Comparison of ENCODE assay signal across 16 mouse cellular contexts in the genomic region with DNA sequence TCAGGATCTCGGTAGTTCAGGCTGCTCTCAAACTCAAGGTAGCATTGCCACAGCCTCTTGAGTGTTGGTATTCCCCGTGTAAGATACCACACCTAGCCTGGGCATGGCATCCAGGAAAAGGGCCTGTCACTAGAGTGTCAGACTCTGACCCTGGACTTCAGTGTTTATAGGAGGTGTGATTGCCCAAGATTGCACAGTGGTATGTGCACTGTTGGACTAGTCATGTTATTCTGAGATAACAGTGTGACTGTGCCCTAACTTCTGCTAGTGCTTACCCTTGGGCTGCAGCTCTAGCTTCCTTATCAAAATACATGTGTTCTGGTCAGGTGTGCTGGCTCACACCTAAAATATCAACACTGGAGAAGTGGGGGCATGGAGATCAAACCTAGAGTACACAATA. TPM values are rescaled to one million over a fixed set of nuclear protein-coding genes. Genes with fewer than 3 reads are reported as not detected.
DNase-seq lines count a peak whose midpoint lies in the region; ATAC-seq and TF ChIP-seq lines count a peak whose summit lies in the region.
"Had no signal": no experiment of that assay in that cellular context is flagged by ENCODE, and none has a peak within 500 bp of the region (broad histone marks: within the 10 kb centered on the region; RNA-seq: fewer than 3 reads in every experiment).

No protein-coding gene starts in this region.

- WGBS in forebrain, embryonic 11.5 days: 90% methylated on average over 2 of the region's 2 CpGs
- WGBS in forebrain, embryonic 12.5 days: 95% methylated on average over 2 of the region's 2 CpGs
- WGBS in lung, postnatal 0 days: 46% methylated on average over 2 of the region's 2 CpGs
- WGBS in lung, adult 2 months: 60% methylated on average over 2 of the region's 2 CpGs
- WGBS in liver, postnatal 0 days (ENCODE audit: insufficient replicate concordance): 55% methylated on average over 2 of the region's 2 CpGs
- WGBS in hindbrain, embryonic 10.5 days: 97% methylated on average over 2 of the region's 2 CpGs

- no peaks in the 10 kb centered on the region; the same call in 1 of the 2 replicates for H3K4me1 ChIP-seq in forebrain, embryonic 11.5 days (replicated peaks; ENCODE audit: control insufficient read depth, insufficient read depth, low read length)
- H3K4me1 ChIP-seq in forebrain, embryonic 12.5 days: peaks cover 18% of the 10 kb centered on the region
- peaks cover 11% of the 10 kb centered on the region; the same call in 1 of the 2 replicates for H3K4me1 ChIP-seq in lung, postnatal 0 days (ENCODE audit: insufficient read depth, low read depth, low read length)
- H3K4me1 ChIP-seq in lung, adult 2 months (ENCODE audit: control insufficient read depth, insufficient read depth, low read length): peaks cover 24% of the 10 kb centered on the region
- peaks cover 20% of the 10 kb centered on the region for H3K4me1 ChIP-seq in liver, postnatal 0 days (ENCODE audit: insufficient read depth)
- H3K4me1 ChIP-seq in hindbrain, embryonic 10.5 days (replicated peaks): peaks cover 23% of the 10 kb centered on the region

- TF ChIP-seq EP300 in lung, postnatal 0 days (IDR thresholded peaks at IDR 0.05): peak; percentile 80
- TF ChIP-seq EP300 in liver, postnatal 0 days (IDR thresholded peaks at IDR 0.05; ENCODE audit: low read depth): no peak

- TF ChIP-seq CTCF in lung, postnatal 0 days (IDR thresholded peaks at IDR 0.05): no peak
- no peak for TF ChIP-seq CTCF in lung, adult 2 months (IDR thresholded peaks at IDR 0.05; ENCODE audit: insufficient read depth, low read length)
- no peak for TF ChIP-seq CTCF in liver, postnatal 0 days (IDR thresholded peaks at IDR 0.05; ENCODE audit: low read depth)

- intact Hi-C loops in left cerebral cortex, postnatal 36 days (cut with DNase I): no loop called here

- no peaks in the 10 kb centered on the region for H3K27me3 ChIP-seq in forebrain, embryonic 11.5 days (ENCODE audit: control insufficient read depth, insufficient read depth, low read length)
- H3K27me3 ChIP-seq in forebrain, embryonic 12.5 days: no peaks in the 10 kb centered on the region
- no peaks in the 10 kb centered on the region for H3K27me3 ChIP-seq in lung, postnatal 0 days (replicated peaks; ENCODE audit: insufficient read depth, low read length)
- H3K27me3 ChIP-seq in liver, postnatal 0 days (ENCODE audit: insufficient read depth, low read length): no peaks in the 10 kb centered on the region
- H3K27me3 ChIP-seq in hindbrain, embryonic 10.5 days (ENCODE audit: insufficient read depth, poor library complexity, severe bottlenecking): no peaks in the 10 kb centered on the region
- H3K27me3 ChIP-seq: hindbrain, embryonic 12.5 days; midbrain, embryonic 12.5 days had no signal

- TF ChIP-seq POLR2A in lung, adult 2 months (IDR thresholded peaks at IDR 0.05; ENCODE audit: borderline replicate concordance, extremely low read depth, low read depth, low read length): no peak

- H3K4me3 ChIP-seq in forebrain, embryonic 11.5 days (ENCODE audit: low read depth, low read length): no peak overlapping the region
- H3K4me3 ChIP-seq in forebrain, embryonic 12.5 days (replicated peaks): no peak overlapping the region
- H3K4me3 ChIP-seq in lung, postnatal 0 days (ENCODE audit: low read depth, low read length): no peak overlapping the region
- H3K4me3 ChIP-seq in lung, adult 2 months (replicated peaks; ENCODE audit: extremely low read depth, low read depth, low read length): no peak overlapping the region
- no peak overlapping the region for H3K4me3 ChIP-seq in liver, postnatal 0 days (ENCODE audit: low read depth, low read length)
- H3K4me3 ChIP-seq in hindbrain, embryonic 10.5 days: no peak overlapping the region
- H3K4me3 ChIP-seq: hindbrain, embryonic 12.5 days; left cerebral cortex, adult 2 months; midbrain, embryonic 12.5 days had no signal

- no peaks in the 10 kb centered on the region for H3K9me3 ChIP-seq in forebrain, embryonic 11.5 days (ENCODE audit: control insufficient read depth, low read length)
- H3K9me3 ChIP-seq in forebrain, embryonic 12.5 days: 0 out of 2 replicates have a peak, but pooled peaks cover 3% of the 10 kb centered on the region
- no peaks in the 10 kb centered on the region for H3K9me3 ChIP-seq in lung, postnatal 0 days (ENCODE audit: low read length)
- no peaks in the 10 kb centered on the region for H3K9me3 ChIP-seq in liver, postnatal 0 days (ENCODE audit: low read length)
- H3K9me3 ChIP-seq in hindbrain, embryonic 10.5 days: no peaks in the 10 kb centered on the region
- H3K9me3 ChIP-seq: hindbrain, embryonic 12.5 days; midbrain, embryonic 12.5 days had no signal

- DNase-seq in forebrain, embryonic 11.5 days (ENCODE audit: low spot score): peak; percentile 18
- peak; percentile 81 for DNase-seq in lung, postnatal 0 days (ENCODE audit: low spot score)
- DNase-seq in lung, adult 2 months: no peak
- DNase-seq in liver, postnatal 0 days: no peak
- no peak for DNase-seq in left cerebral cortex, postnatal 36 days (ENCODE audit: low spot score in 2 of 2)
- DNase-seq in hindbrain, embryonic 10.5 days (ENCODE audit: low spot score): no peak
- no peak for DNase-seq in gastrocnemius, postnatal 25 days
- DNase-seq: cerebellum, postnatal 10 days; kidney, adult 18-20 months; kidney, postnatal 36 days; right cerebral cortex, postnatal 25 days; thymus, postnatal 14 days had no signal

- no peak overlapping the region for H3K9ac ChIP-seq in forebrain, embryonic 11.5 days (ENCODE audit: low read length)
- no peak overlapping the region for H3K9ac ChIP-seq in forebrain, embryonic 12.5 days
- H3K9ac ChIP-seq in lung, postnatal 0 days (replicated peaks; ENCODE audit: low read depth): no peak overlapping the region
- no peak overlapping the region for H3K9ac ChIP-seq in liver, postnatal 0 days (replicated peaks)
- H3K9ac ChIP-seq: hindbrain, embryonic 12.5 days; midbrain, embryonic 12.5 days had no signal

- H3K4me2 ChIP-seq in forebrain, embryonic 11.5 days (ENCODE audit: low read depth, low read length, severe bottlenecking): no peak overlapping the region
- no peak overlapping the region for H3K4me2 ChIP-seq in forebrain, embryonic 12.5 days
- H3K4me2 ChIP-seq in lung, postnatal 0 days (replicated peaks; ENCODE audit: low read depth, low read length): no peak overlapping the region
- H3K4me2 ChIP-seq in liver, postnatal 0 days (ENCODE audit: low read depth, low read length): 0 out of 2 replicates have a peak overlapping the region, but pooled peaks have one; percentile 18
- H3K4me2 ChIP-seq: hindbrain, embryonic 12.5 days; midbrain, embryonic 12.5 days had no signal

- no peaks in the 10 kb centered on the region; the same call in 1 of the 2 replicates for H3K36me3 ChIP-seq in forebrain, embryonic 11.5 days (ENCODE audit: control insufficient read depth, insufficient read depth, low read length)
- peaks cover 14% of the 10 kb centered on the region for H3K36me3 ChIP-seq in forebrain, embryonic 12.5 days (replicated peaks)
- H3K36me3 ChIP-seq in lung, postnatal 0 days (ENCODE audit: insufficient read depth, low read length): no peaks in the 10 kb centered on the region
- H3K36me3 ChIP-seq in liver, postnatal 0 days (replicated peaks; ENCODE audit: insufficient read depth, low read length): no peaks in the 10 kb centered on the region
- peaks cover 66% of the 10 kb centered on the region for H3K36me3 ChIP-seq in hindbrain, embryonic 10.5 days

- no peak overlapping the region for H3K27ac ChIP-seq in forebrain, embryonic 11.5 days (ENCODE audit: low read depth, low read length)
- H3K27ac ChIP-seq in forebrain, embryonic 12.5 days: no peak overlapping the region
- peak overlapping the region; percentile 1; the same call in 1 of the 2 replicates for H3K27ac ChIP-seq in lung, postnatal 0 days (ENCODE audit: low read length)
- peak overlapping the region; percentile 85 for H3K27ac ChIP-seq in liver, postnatal 0 days (ENCODE audit: low read depth)
- no peak overlapping the region for H3K27ac ChIP-seq in hindbrain, embryonic 10.5 days
- H3K27ac ChIP-seq: hindbrain, embryonic 12.5 days; left cerebral cortex, adult 2 months; midbrain, embryonic 12.5 days had no signal

- no peak for ATAC-seq in forebrain, embryonic 11.5 days (replicated peaks; ENCODE audit: low FRiP score)
- no peak for ATAC-seq in forebrain, embryonic 12.5 days (ENCODE audit: low FRiP score)
- ATAC-seq in lung, postnatal 0 days: peak; percentile 48
- ATAC-seq in liver, postnatal 0 days: peak; percentile 78

RNA-seq across cellular contexts. Expression of a gene that starts 8.7 kb away (rescaled TPM):
- polyA plus RNA-seq in forebrain, embryonic 11.5 days (2014; fragmentation: Nextera tagmentation; extraction: Ambion mirVana): 33.9 and 35.0 TPM in 2 replicates
- polyA plus RNA-seq in forebrain, embryonic 12.5 days (2016; fragmentation: Nextera tagmentation; extraction: Ambion mirVana): 35.5 and 38.4 TPM in 2 replicates
- 19.3 and 23.0 TPM in 2 replicates for polyA plus RNA-seq in lung, postnatal 0 days (2015; fragmentation: Nextera tagmentation; extraction: Ambion mirVana)
- 21.1 and 23.7 TPM in 2 replicates for polyA plus RNA-seq in lung, adult 2 months (2012; rRNA removed)
- 5.3 and 7.0 TPM in 2 replicates for polyA plus RNA-seq in liver, postnatal 0 days (2015; fragmentation: Nextera tagmentation; extraction: Ambion mirVana)
- 10 to 100 TPM; 19.3 to 20.6 TPM for total RNA-seq in left cerebral cortex, postnatal 36 days (2021)
- 37.7 and 39.1 TPM in 2 replicates for polyA plus RNA-seq in hindbrain, embryonic 10.5 days (2016; fragmentation: Nextera tagmentation; extraction: Ambion mirVana)
- total RNA-seq in gastrocnemius, postnatal 25 days (2021): 1 to 10 TPM; 6.3 to 7.2 TPM

RNA-seq across cellular contexts. Expression of a gene that starts 8.8 kb away (rescaled TPM):
- polyA plus RNA-seq in forebrain, embryonic 11.5 days (2014; fragmentation: Nextera tagmentation; extraction: Ambion mirVana): 29.8 and 30.8 TPM in 2 replicates
- polyA plus RNA-seq in forebrain, embryonic 12.5 days (2016; fragmentation: Nextera tagmentation; extraction: Ambion mirVana): 32.7 and 35.9 TPM in 2 replicates
- polyA plus RNA-seq in lung, postnatal 0 days (2015; fragmentation: Nextera tagmentation; extraction: Ambion mirVana): 55.1 and 59.9 TPM in 2 replicates
- polyA plus RNA-seq in lung, adult 2 months (2012; rRNA removed): 67.7 and 79.3 TPM in 2 replicates
- 45.7 and 54.0 TPM in 2 replicates for polyA plus RNA-seq in liver, postnatal 0 days (2015; fragmentation: Nextera tagmentation; extraction: Ambion mirVana)
- 100 to 1,000 TPM; 124 to 126 TPM for total RNA-seq in left cerebral cortex, postnatal 36 days (2021)
- 25.0 and 27.8 TPM in 2 replicates for polyA plus RNA-seq in hindbrain, embryonic 10.5 days (2016; fragmentation: Nextera tagmentation; extraction: Ambion mirVana)
- total RNA-seq in gastrocnemius, postnatal 25 days (2021): 10 to 100 TPM; 47.3 to 56.5 TPM

Comparison
In these comparisons a context has a peak if more than half of its experiments do, and no peak if none do; other contexts are left out.
1. DNase-seq: peak in forebrain, embryonic 11.5 days (single experiment) and lung, postnatal 0 days (single experiment); none in lung, adult 2 months (single experiment), liver, postnatal 0 days (single experiment), left cerebral cortex, postnatal 36 days (0 of 2), hindbrain, embryonic 10.5 days (single experiment) and gastrocnemius, postnatal 25 days (single experiment).
2. ATAC-seq: peak in lung, postnatal 0 days (single experiment) and liver, postnatal 0 days (single experiment); none in forebrain, embryonic 11.5 days (single experiment) and forebrain, embryonic 12.5 days (single experiment).
3. H3K27ac ChIP-seq: peak in lung, postnatal 0 days (single experiment) and liver, postnatal 0 days (single experiment); none in forebrain, embryonic 11.5 days (single experiment), forebrain, embryonic 12.5 days (single experiment) and hindbrain, embryonic 10.5 days (single experiment).